Mouse (Mus musculus): ENCODE data around the gene Adamts17. TPM values are rescaled to one million over a fixed set of nuclear protein-coding genes. Genes with fewer than 3 reads are reported as not detected.

The Adamts17 gene
- total and polyA plus RNA-seq, 3 experiments = not detected

DNA sequence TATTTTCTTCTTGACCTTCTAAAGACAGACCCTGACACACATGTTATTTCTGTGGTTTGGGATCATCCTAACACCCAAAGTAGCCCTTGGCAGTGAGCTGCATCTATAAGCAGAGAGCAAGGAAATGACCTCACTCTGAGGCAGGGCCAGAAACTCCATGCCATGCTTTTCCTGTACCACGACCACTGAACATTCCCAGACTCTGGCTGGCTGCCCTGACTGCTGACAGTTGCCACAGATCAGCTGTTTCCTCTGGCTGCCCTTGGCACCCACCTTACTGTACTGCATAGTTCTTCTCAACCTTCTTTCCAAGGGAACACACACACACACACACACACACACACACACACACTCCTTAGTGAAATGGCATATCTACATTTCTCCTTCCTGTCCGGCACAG is 116.4 kb downstream of the Adamts17 start:
- TF ChIP-seq ZC3H11A (IDR thresholded peaks at IDR 0.05; ENCODE audit: low read depth, low read length) (no peak), RCOR1 (conservative IDR thresholded peaks at IDR 0.05; ENCODE audit: low read depth, low read length) (no peak)
- Histone ChIP-seq H3K4me2 (ENCODE audit: insufficient read depth, low read depth, poor library complexity, severe bottlenecking) (no peak overlapping the region), H3K9me3 (replicated peaks; ENCODE audit: low read length) (peaks cover 4% of the 10 kb centered on the region), H3K79me2 (replicated peaks; ENCODE audit: control insufficient read depth, extremely low read depth, insufficient read depth, poor library complexity, severe bottlenecking) (no peaks in the 10 kb centered on the region), H3K9ac (ENCODE audit: insufficient read depth, low read depth) (no peak overlapping the region), H3K4me3 (replicated peaks in 1 of 3; ENCODE audit: low read depth in 2 of 3, low read length in 2 of 3, poor library complexity in 1 of 3) (no peak overlapping the region), H3K27me3 (replicated peaks) (peaks cover 60% of the 10 kb centered on the region), H3K27ac (ENCODE audit: insufficient read depth, low read depth) (no peak overlapping the region), H3K4me1 (ENCODE audit: control insufficient read depth in 1 of 2, insufficient read depth in 2 of 2) (no peaks in the 10 kb centered on the region), H3K36me3 (replicated peaks in 1 of 2; ENCODE audit: control insufficient read depth in 1 of 2, insufficient read depth in 1 of 2, low read length in 1 of 2) (no peaks in the 10 kb centered on the region)
- dilution Hi-C loops (cut with MboI; ENCODE audit: extremely low pct_ligation_motif_present, extremely low pct_unique_long_range_greater_than_20kb, low sequenced_read_pairs) = no loop called here
- in situ Hi-C loops (cut with MboI; ENCODE audit: low pct_ligation_motif_present, low pct_unique_long_range_greater_than_20kb, low sequenced_read_pairs) = no loop called here
- no peak for DNase-seq (ENCODE audit: extremely low read depth)

DNA sequence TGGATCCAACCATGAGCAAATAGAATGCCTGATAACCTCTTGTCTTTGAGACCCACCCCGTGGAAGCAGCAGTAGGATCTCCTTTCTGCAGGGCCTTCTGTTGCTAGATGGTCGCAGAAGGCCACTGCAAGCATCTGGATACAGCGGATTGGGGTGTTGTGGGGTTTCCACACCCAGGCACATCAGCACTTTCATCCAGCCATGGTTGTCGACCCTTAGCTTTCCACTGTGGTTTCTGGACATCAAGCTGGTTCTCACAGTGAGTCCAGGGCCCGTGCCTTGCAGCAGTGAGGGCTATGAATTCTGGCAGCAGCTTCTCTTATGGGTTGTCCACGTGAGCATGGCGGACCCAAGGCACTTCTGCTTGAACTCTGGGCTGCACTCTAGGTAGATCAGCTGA is 118.2 kb downstream of the Adamts17 start:
- Histone ChIP-seq H3K9ac (ENCODE audit: insufficient read depth, low read depth) (no peak overlapping the region), H3K4me3 (replicated peaks in 1 of 3; ENCODE audit: low read depth in 2 of 3, low read length in 2 of 3, poor library complexity in 1 of 3) (no peak overlapping the region), H3K9me3 (replicated peaks; ENCODE audit: low read length) (peaks cover 4% of the 10 kb centered on the region), H3K27ac (ENCODE audit: insufficient read depth, low read depth) (no peak overlapping the region), H3K27me3 (replicated peaks) (peaks cover 65% of the 10 kb centered on the region), H3K36me3 (replicated peaks in 1 of 2; ENCODE audit: control insufficient read depth in 1 of 2, insufficient read depth in 1 of 2, low read length in 1 of 2) (no peaks in the 10 kb centered on the region), H3K79me2 (replicated peaks; ENCODE audit: control insufficient read depth, extremely low read depth, insufficient read depth, poor library complexity, severe bottlenecking) (no peaks in the 10 kb centered on the region), H3K4me2 (ENCODE audit: insufficient read depth, low read depth, poor library complexity, severe bottlenecking) (no peak overlapping the region), H3K4me1 (ENCODE audit: control insufficient read depth in 1 of 2, insufficient read depth in 2 of 2) (no peaks in the 10 kb centered on the region)
- DNase-seq (ENCODE audit: extremely low read depth) = no peak
- in situ Hi-C loops (cut with MboI; ENCODE audit: low pct_ligation_motif_present, low pct_unique_long_range_greater_than_20kb, low sequenced_read_pairs) (no loop called here), dilution Hi-C loops (cut with MboI; ENCODE audit: extremely low pct_ligation_motif_present, extremely low pct_unique_long_range_greater_than_20kb, low sequenced_read_pairs) (no loop called here)
- TF ChIP-seq IRF4 (IDR thresholded peaks at IDR 0.05; ENCODE audit: low read depth, low read length) (no peak), GABPA (IDR thresholded peaks at IDR 0.05; ENCODE audit: insufficient replicate concordance, low read depth, low read length) (no peak), TCF12 (IDR thresholded peaks at IDR 0.05; ENCODE audit: low read depth, low read length) (no peak), CTCF (conservative IDR thresholded peaks at IDR 0.05 in 1 of 2, IDR thresholded peaks at IDR 0.05 in 1 of 2; ENCODE audit: low read depth in 2 of 2, low read length in 2 of 2) (no peak), RAD21 (IDR thresholded peaks at IDR 0.05; ENCODE audit: low read depth, low read length) (no peak), HCFC1 (IDR thresholded peaks at IDR 0.05; ENCODE audit: low read depth, low read length) (no peak), ETS1 (conservative IDR thresholded peaks at IDR 0.05; ENCODE audit: low read depth, low read length) (no peak)

GRCm38 (mm10) chr7:66960246-66961033 is 120.9 kb downstream of the Adamts17 start:
- H3K79me2 ChIP-seq (replicated peaks; ENCODE audit: control insufficient read depth, extremely low read depth, insufficient read depth, poor library complexity, severe bottlenecking) = no peaks in the 10 kb centered on the region
- H3K27me3 ChIP-seq (replicated peaks) = peaks cover 82% of the 10 kb centered on the region
- H3K4me3 ChIP-seq (replicated peaks in 1 of 3; ENCODE audit: low read depth in 2 of 3, low read length in 2 of 3, poor library complexity in 1 of 3) = no peak overlapping the region
- no peak overlapping the region for H3K27ac ChIP-seq (ENCODE audit: insufficient read depth, low read depth)
- H3K9me3 ChIP-seq (replicated peaks; ENCODE audit: low read length) = peaks cover 4% of the 10 kb centered on the region
- no peak overlapping the region for H3K4me2 ChIP-seq (ENCODE audit: insufficient read depth, low read depth, poor library complexity, severe bottlenecking)
- no peak for DNase-seq (ENCODE audit: extremely low read depth)
- no peaks in the 10 kb centered on the region for H3K36me3 ChIP-seq (replicated peaks in 1 of 2; ENCODE audit: control insufficient read depth in 1 of 2, insufficient read depth in 1 of 2, low read length in 1 of 2)
- TF ChIP-seq E2F4 (IDR thresholded peaks at IDR 0.05; ENCODE audit: insufficient replicate concordance, low read depth, low read length) (no peak), POLR2A (IDR thresholded peaks at IDR 0.05; ENCODE audit: low read depth, low read length) (no peak), MYC (IDR thresholded peaks at IDR 0.05; ENCODE audit: low read depth, low read length) (no peak), ZC3H11A (IDR thresholded peaks at IDR 0.05; ENCODE audit: low read depth, low read length) (no peak), ETS1 (conservative IDR thresholded peaks at IDR 0.05; ENCODE audit: low read depth, low read length) (no peak), RCOR1 (conservative IDR thresholded peaks at IDR 0.05; ENCODE audit: low read depth, low read length) (no peak), USF1 (IDR thresholded peaks at IDR 0.05; ENCODE audit: low read depth, low read length) (no peak), GABPA (IDR thresholded peaks at IDR 0.05; ENCODE audit: insufficient replicate concordance, low read depth, low read length) (no peak), ZNF384 (IDR thresholded peaks at IDR 0.05; ENCODE audit: low read depth, low read length) (no peak), JUN (IDR thresholded peaks at IDR 0.05; ENCODE audit: insufficient read depth, low read depth, low read length) (no peak), TCF12 (IDR thresholded peaks at IDR 0.05; ENCODE audit: low read depth, low read length) (no peak), MXI1 (IDR thresholded peaks at IDR 0.05; ENCODE audit: low read depth, low read length) (no peak), MAZ (IDR thresholded peaks at IDR 0.05; ENCODE audit: low read depth, low read length) (no peak), ZMIZ1 (IDR thresholded peaks at IDR 0.05; ENCODE audit: low read depth, low read length) (no peak), MEF2A (IDR thresholded peaks at IDR 0.05; ENCODE audit: borderline replicate concordance, low read depth, low read length) (no peak), USF2 (conservative IDR thresholded peaks at IDR 0.05; ENCODE audit: low read depth, low read length) (no peak)
- H3K9ac ChIP-seq (ENCODE audit: insufficient read depth, low read depth) = no peak overlapping the region
- in situ Hi-C loops (cut with MboI; ENCODE audit: low pct_ligation_motif_present, low pct_unique_long_range_greater_than_20kb, low sequenced_read_pairs) (no loop called here), dilution Hi-C loops (cut with MboI; ENCODE audit: extremely low pct_ligation_motif_present, extremely low pct_unique_long_range_greater_than_20kb, low sequenced_read_pairs) (no loop called here)
- H3K4me1 ChIP-seq (ENCODE audit: control insufficient read depth in 1 of 2, insufficient read depth in 2 of 2) = no peaks in the 10 kb centered on the region
